Mouse (Mus musculus): Measurements from ENCODE around the gene Tmem203.

Tmem203 gene

GRCm38 (mm10) chr2:25255284-25255779 lies at the start of gene Tmem203:
Gene Tmem203, plus strand, starts transcription at chr2:25255439.
- DNase-seq = peak; percentile 99

DNA sequence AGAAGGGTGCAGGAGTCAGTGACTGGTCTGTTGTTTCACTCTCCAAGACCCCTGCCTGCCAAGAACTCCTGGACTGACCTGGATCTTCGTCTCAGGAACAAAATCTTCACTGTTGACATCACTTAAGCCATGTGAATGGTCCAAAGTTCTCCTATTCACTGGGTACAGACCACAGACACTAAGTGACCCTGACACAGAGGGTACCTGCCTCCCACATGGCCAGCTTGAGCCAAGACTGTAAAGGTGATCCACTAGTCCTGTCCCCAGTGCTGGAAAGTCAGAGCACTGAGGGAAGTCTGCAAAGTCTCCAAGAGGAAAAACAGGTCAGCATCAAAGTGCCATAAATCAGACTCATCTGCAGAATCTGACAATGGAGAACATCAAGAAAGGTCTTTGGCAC lies 47.6 kb upstream of the Tmem203 start:
- DNase-seq = no peak

DNA sequence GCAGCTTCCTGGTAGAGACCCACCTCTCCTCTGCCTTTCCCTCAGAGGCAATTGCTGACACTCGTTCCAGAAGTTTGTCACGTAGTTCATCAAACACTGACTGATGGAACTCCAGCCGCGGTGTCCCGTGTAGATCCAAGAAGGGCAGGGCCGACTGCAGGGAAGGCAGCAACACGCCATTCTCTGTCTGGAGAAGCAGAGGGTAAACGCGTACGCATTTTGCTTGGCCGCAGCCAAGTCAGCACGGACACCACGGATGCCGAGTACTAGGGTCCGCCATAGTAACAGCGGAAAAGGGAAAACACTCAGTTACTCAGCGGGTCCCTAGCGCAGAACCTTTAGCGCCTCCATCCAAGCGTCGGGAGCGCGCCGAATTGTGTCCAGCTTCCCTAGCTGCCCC lies 44.6 kb upstream of the Tmem203 start:
- no peak for DNase-seq

GRCm38 (mm10) chr2:25211121-25211670 lies 44.0 kb upstream of the Tmem203 start, which contains the start of gene Nelfb:
Gene Nelfb, minus strand, starts transcription at chr2:25211489.
- DNase-seq = peak; percentile 99

GRCm38 (mm10) chr2:25213266-25213865 lies 41.9 kb upstream of the Tmem203 start:
- peak; percentile 86 for DNase-seq

DNA sequence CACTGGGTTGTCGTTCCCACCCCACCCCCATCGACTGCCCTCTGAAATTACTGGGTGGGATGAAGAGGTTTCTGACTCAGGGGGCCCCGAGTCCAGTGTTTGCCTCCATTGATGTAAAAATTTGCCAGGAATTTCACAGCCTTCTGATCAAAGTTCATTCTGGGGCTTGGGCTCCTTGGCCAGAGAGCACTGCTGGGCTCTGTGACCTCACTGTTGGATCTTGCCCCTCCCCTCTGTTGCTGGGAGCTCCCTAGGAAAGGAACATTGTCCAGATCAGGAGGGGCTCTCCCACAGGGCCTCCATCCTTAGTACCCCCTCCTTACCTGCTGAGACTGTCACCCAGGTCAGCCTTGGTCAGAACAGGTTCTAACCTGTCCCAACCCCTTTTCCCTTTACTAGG lies 40.8 kb upstream of the Tmem203 start, which contains the start of gene Stpg3:
TSS of gene Stpg3 (minus strand) at position 194 of the 400 bp plus-strand sequence.
- no peak for DNase-seq

DNA sequence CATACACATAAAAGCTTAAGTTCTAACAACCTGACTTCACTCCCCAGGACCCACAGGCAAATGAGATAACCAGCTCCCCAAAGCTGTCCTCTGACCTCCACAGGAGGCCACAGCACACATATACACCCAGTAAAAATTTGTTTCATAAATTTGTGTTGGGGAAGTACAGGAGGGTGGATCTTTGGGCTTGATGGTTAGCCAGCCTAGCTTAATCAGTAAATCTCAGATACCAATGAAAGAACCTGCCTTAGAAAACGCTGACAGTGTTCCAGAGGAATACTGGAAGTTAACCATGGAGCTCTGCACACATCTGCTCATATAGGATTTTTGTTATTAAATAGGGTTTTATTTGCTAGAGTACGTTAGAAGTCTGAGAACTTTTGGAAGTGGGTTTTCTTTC lies 37.6 kb upstream of the Tmem203 start:
- no peak for DNase-seq

- no peak for DNase-seq
Measured at GRCm38 (mm10) chr2:25218445-25218844, 36.8 kb upstream of the Tmem203 start, which contains the start of gene Fam166a. Gene Fam166a, plus strand, starts transcription at chr2:25218745.

DNA sequence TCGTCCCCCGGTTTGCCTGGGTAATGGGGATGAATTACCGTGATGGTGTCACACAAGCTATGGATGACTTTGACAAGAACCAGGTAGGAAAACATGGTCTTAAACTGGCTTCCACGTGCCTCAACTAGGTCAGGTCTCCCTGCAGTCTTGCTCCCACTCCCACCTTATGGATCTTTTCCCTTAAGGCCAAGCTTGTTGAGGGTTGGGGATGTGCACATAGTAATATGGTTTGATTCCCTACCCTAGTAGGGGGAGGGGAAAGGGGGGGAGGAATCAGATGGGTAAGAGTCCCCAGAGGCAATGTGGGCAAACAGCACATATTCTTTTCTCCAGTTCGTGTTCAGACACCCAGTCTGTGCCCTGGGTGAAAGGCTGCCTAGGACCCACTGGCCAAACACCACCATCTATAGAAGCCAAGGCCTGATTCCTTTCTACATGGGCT lies 33.9 kb upstream of the Tmem203 start:
- DNase-seq = peak; percentile 87

DNA sequence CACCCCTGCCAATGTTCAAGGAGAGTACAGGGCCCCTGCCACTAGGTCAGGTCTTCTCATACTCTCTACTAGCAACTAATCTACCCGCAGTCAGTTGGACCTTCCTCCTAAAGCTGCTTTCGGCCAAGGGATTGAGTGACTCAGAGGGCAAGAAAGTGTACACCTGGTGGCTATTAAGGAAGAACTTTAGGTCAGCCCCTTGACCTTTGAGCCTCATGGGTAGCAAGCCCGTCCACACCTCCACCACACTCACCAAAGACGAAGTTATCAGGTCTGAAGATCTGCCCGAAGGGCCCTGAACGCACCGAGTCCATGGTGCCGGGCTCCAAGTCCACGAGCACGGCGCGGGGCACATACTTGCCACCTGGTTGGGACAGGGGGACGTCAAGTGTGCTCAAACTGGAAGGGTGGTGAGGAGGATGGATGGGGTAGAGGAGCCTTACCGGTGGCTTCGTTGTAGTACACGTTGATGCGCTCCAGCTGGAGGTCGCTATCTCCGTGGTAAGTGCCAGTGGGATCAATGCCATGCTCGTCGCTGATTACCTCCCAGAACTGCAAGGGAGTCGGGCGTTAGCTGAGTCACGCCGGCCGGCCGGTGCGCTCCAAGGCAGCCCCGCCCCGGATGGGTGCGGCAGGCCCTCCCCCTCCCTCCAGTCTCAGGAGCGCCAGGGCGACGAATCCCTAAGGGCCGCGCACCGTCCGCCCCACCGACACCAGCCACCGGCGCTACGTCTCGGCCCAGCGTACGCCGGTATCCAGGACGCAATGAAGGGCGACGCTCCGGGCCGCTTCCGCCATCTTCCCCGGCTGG lies 31.4 kb upstream of the Tmem203 start:
- DNase-seq = peak; percentile 99

- DNase-seq = no peak
Measured at GRCm38 (mm10) chr2:25224492-25224765, 30.8 kb upstream of the Tmem203 start, which contains the start of gene Tubb4b. Gene Tubb4b, minus strand, starts transcription at chr2:25224702.

DNA sequence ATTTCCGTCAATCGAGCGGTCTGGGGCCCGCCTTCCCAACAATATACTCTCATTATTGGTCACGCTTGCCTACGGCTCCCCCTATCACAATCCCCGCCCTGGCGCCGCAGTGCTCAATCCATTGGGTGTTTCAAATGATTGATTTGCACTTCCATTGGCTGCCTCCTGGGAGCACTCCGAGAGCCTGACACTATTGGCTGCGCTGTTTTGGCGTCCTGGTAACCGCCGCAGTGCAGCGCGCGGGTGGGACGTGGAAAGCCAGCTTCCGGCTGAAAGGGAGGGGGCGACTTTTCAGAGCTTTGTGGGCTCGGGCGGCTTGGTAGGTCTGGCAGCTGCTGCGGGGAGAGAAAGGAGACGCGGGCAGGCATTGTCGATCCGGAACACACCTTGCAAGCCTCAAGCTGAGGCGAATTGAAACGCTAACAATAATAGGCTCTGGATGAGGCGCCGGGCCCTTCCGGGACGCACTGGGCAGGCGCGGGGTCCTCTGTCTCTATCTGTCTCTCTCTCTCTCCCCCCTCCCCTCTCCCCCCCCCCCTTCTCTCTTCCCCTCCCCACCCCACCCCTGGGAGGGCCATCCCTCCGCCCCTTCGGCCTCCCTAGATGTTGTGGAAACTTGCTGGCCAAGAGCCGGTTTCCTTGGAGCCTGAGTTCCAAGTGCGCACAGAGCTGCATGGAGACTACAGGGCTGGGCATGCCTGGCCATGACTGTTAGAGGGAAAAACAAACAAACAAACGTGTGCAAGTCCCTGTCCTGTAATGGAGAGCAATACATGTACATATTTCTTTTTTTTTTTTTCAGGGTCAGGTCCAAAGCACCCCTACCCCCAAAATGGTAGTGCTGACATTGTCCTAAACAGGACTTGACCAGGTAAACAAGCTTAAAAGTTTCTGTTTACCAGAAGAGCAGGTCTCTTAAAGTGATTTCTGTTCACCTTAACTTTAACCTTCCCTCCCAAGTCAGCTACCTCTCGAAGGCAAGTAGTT lies 30.2 kb upstream of the Tmem203 start:
- peak; percentile 100 for DNase-seq

DNA sequence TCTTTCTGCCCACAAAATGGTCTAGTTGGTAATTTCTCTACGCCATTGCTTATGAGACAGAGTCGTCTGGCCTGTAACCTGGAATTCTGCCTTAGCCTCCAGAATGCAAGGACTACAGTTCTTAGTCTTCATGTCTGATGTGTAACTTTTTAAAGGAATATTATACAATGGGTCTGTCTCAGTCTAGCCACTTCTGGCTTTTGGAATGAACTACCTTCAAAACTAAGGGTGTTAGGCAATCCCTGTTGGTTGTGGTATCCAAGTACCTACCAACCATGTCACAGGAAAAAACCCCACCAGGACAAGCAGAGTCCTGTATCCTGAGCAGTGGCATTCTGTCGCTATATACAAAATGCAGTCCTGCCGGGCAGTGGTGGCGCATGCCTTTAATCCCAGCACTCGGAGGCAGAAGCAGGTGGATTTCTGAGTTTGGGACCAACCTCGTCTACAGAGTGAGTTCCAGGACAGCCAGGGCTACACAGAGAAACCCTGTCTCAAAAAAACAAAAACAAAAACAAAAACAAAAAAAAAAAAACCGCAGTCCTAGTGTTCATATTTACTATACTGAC lies 29.3 kb upstream of the Tmem203 start:
- DNase-seq = peak; percentile 91

- peak; percentile 93 for DNase-seq
Measured at GRCm38 (mm10) chr2:25226864-25227263, 28.4 kb upstream of the Tmem203 start.

GRCm38 (mm10) chr2:25227406-25227805 lies 27.8 kb upstream of the Tmem203 start:
- DNase-seq = no peak

DNA sequence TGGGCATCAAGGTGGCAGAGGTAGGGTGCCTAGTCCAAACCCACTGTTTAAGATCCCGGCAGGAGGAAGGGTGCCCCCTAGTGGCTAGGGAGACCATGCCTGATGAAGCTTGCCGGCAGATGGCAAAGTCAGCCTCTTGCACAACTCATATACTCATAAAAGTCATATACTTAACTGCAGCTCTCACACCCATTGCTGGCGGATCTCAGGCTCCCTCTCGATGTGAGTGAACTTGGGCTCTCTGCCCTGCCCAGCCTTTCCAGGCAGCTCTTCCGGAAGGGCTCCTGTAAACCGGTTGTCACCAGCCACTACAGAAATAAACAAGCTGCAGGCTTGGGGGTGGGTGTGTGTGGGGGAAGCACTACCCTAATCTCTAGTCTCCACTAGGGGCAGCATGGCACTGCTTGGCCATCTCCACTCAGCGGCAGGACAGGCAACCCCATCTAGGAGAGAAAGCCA lies 26.8 kb upstream of the Tmem203 start:
- peak; percentile 99 for DNase-seq

DNA sequence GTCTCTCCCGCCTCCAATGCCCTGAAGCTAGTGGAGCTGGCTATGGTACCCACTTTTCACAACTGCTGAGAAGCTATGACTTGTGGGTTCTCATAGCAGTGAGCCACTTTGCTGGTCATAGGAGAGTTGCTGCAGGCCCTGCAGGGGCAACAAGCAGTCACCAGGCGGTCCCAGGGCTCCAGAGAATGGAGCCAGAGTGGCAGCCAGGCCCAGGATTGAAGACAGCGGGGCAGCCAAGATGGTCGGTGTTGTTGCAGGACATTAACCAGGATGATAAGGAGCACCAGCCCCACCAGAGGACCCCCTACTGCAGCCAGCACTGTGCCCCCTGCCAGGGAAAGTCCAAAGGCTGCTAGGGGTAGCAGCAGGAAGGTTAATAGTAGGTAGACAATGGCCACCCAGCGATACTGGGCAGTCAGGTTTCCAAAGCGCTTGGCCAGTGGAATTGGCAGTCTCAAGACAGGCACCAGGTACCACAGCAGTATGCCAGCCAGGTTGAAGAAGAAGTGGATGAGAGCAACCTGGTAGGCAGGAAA lies 26.2 kb upstream of the Tmem203 start:
- DNase-seq = peak; percentile 95

- DNase-seq = peak; percentile 92
Measured at GRCm38 (mm10) chr2:25229582-25229981, 25.7 kb upstream of the Tmem203 start.

GRCm38 (mm10) chr2:25230581-25230980 lies 24.7 kb upstream of the Tmem203 start:
- peak; percentile 91 for DNase-seq

DNA sequence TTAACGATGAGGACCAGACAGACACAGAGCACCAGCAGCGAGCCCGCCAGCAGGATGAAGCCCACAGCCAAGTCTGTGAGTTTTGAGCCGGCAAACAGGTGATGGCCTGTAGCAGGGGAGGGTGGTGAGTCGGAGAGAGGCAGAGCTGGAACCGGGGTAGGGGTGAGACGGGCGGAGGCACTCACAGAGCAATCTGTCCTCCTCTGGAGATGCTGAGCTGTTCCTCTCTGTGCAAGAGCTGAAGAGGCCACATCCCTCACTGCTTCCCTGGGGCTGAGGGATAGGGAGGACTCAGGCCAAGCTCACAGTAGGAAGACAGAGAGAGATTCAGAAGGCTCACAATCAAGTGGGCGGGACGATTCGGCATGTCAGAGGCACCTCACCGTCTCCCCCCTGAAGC lies 24.2 kb upstream of the Tmem203 start:
- DNase-seq = peak; percentile 88

DNA sequence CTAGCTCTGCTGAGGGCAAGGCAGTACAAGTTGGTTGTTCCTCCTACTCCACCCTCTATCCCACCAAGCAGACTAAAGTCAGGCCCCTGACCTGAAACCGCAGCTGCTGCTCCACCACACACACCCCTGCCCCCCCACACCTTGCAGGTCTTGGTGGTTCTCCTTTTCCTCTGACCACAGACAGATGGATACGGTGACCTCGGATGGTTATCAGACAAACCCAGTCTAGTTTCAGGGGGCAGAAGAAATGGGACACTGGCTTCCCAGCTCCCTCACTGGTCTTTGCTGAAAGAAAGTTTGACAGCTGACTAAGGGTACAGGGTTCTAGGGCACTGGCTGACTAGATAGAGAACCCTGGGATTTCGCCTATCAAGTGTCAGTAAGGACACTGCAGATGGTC lies 21.8 kb upstream of the Tmem203 start:
- DNase-seq = no peak

GRCm38 (mm10) chr2:25234050-25234449 lies 21.2 kb upstream of the Tmem203 start, which contains the start of gene Slc34a3:
Gene Slc34a3, minus strand, starts transcription at chr2:25234364.
- no peak for DNase-seq
